Mouse (Mus musculus) liver, embryonic 11.5 days (tissue): ENCODE results near the gene Bnc2. TPM values are rescaled to one million over a fixed set of nuclear protein-coding genes. Genes with fewer than 3 reads are reported as not detected.

Experiments used
- ATAC-seq: fragments of 200-750 bp; cut with Nextera tagmentation; replicated peaks from 2 replicates; pipeline ENCODE4 v1.8.0; 2017; ENCODE audit warnings: moderate number of reproducible peaks, mild to moderate bottlenecking, moderate TSS enrichment, moderate library complexity; ENCODE audit not compliant: low FRiP score
- DNase-seq: peaks from one replicate; pipeline ENCODE4 v3.0.0-alpha.2; 2017; ENCODE audit warnings: low spot score
- H3K27ac ChIP-seq: fragments of 300-500 bp; sonication (generic); 2 replicates; pipeline ENCODE4 v1.5.1; 2014; ENCODE audit warnings: mild to moderate bottlenecking, low read depth, low read length, control low read depth
- H3K27me3 ChIP-seq: fragments of 300-500 bp; sonication (generic); replicated peaks from 2 replicates; pipeline ENCODE4 v1.6.1; 2014; ENCODE audit warnings: low read length, mixed read lengths; ENCODE audit not compliant: control insufficient read depth, insufficient read depth
- H3K36me3 ChIP-seq: fragments of 300-500 bp; sonication (generic); 2 replicates; pipeline ENCODE4 v1.6.1; 2014; ENCODE audit warnings: mild to moderate bottlenecking, low read length, moderate library complexity, mixed read lengths; ENCODE audit not compliant: control insufficient read depth, insufficient read depth
- H3K4me1 ChIP-seq: fragments of 300-500 bp; sonication (generic); replicated peaks from 2 replicates; pipeline ENCODE4 v1.6.1; 2014; ENCODE audit warnings: low read length, mixed read lengths; ENCODE audit not compliant: control insufficient read depth, insufficient read depth
- H3K4me2 ChIP-seq: fragments of 300-500 bp; sonication (generic); 2 replicates; pipeline ENCODE4 v1.6.1; 2014; ENCODE audit warnings: mild to moderate bottlenecking, control low read depth, moderate library complexity
- H3K4me3 ChIP-seq: fragments of 300-500 bp; sonication (generic); 2 replicates; pipeline ENCODE4 v1.5.1; 2014; ENCODE audit warnings: low read depth, low read length, control low read depth
- H3K9ac ChIP-seq: fragments of 300-500 bp; sonication (generic); 2 replicates; pipeline ENCODE4 v1.6.1; 2014; ENCODE audit warnings: low read depth, low read length, control low read depth
- H3K9me3 ChIP-seq: fragments of 300-500 bp; sonication (generic); 2 replicates; pipeline ENCODE4 v1.6.1; 2016; ENCODE audit warnings: low read length, inconsistent platforms, mixed read lengths; ENCODE audit not compliant: control insufficient read depth
- WGBS: fragments of 180-500 bp; shearing (Covaris S2); extraction: QIAGEN DNeasy Blood & Tissue Kit; methylation state at CpG from one replicate; pipeline ENCODE4 v1.1.7; 2014; 5-methylcytosine and 5-hydroxymethylcytosine counted together
- polyA plus RNA-seq: library from polyadenylated mRNA; unstranded; fragments of >200 nt; fragmentation: Nextera tagmentation; extraction: Ambion mirVana; gene quantifications from 2 replicates; pipeline ENCODE4 v1.2.1, GENCODE M21; 2014

The Bnc2 gene
- polyA plus RNA-seq, 1 experiment from 2014 or later: 7.0 TPM

GRCm38 (mm10) chr4:84317421-84317820, 357.7 kb downstream of the Bnc2 start:
- Histone ChIP-seq H3K36me3 (no peaks in the 10 kb centered on the region), H3K4me3 (no peak overlapping the region), H3K4me2 (no peak overlapping the region), H3K9me3 (no peaks in the 10 kb centered on the region), H3K4me1 (no peaks in the 10 kb centered on the region), H3K27ac (no peak overlapping the region), H3K9ac (no peak overlapping the region), H3K27me3 (no peaks in the 10 kb centered on the region)
- no peak for ATAC-seq
- WGBS: 85% methylated on average over 3 of the region's 3 CpGs
- no peak for DNase-seq

DNA sequence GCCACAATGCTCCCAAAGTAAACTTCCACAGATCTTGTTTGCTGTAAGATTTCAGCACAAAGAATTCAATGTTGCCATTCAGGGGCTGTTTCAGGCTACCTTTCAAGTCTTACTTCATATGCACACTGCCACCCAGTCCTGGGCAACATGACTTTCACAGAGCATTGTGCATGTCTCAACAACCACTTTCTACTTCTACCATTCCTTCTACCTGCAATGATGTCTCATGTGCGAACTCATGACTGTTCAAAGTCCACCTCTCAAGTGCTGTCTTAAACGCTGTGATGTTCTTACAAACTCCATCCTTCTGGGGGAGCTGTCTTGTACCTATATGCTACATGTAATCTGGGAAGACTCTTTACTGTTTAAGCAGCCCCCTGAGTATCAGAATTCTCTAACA, 363.7 kb downstream of the Bnc2 start:
- H3K4me1 ChIP-seq: peaks cover 4% of the 10 kb centered on the region; the same call in 1 of the 2 replicates
- no peak overlapping the region for H3K9ac ChIP-seq
- H3K4me2 ChIP-seq: no peak overlapping the region
- no peak for DNase-seq
- no peak for ATAC-seq
- WGBS: 72% methylated on average over 2 of the region's 2 CpGs
- no peaks in the 10 kb centered on the region for H3K9me3 ChIP-seq
- H3K4me3 ChIP-seq: no peak overlapping the region
- H3K27me3 ChIP-seq: no peaks in the 10 kb centered on the region
- H3K36me3 ChIP-seq: no peaks in the 10 kb centered on the region
- H3K27ac ChIP-seq: no peak overlapping the region

DNA sequence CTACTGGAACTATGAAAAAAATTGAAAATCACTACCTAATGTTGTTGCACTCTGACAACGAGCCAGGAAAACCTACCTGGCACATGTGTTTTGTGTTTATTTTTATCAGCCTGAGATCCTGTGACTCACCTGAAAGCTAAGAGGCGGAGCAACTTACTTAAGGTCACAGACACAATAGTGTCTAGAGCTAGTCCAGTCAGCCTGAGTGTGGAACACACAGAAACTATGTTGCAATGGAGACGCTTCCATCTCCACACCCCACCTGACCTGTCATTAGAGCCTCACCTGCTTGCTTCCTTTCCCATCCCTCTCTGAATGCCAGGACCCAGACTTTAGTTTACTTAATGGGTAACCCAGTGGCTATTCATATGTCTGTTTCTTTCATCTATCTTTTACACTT, 364.2 kb downstream of the Bnc2 start:
- no peak overlapping the region for H3K27ac ChIP-seq
- WGBS: 77% methylated on average over 3 of the region's 3 CpGs
- no peak overlapping the region for H3K4me2 ChIP-seq
- H3K27me3 ChIP-seq: no peaks in the 10 kb centered on the region
- DNase-seq (no peak), ATAC-seq (no peak)
- no peaks in the 10 kb centered on the region for H3K9me3 ChIP-seq
- H3K4me3 ChIP-seq: no peak overlapping the region
- H3K9ac ChIP-seq: no peak overlapping the region
- H3K36me3 ChIP-seq: no peaks in the 10 kb centered on the region
- H3K4me1 ChIP-seq: peaks cover 4% of the 10 kb centered on the region; the same call in 1 of the 2 replicates

GRCm38 (mm10) chr4:84308226-84308862, 366.7 kb downstream of the Bnc2 start:
- no peak overlapping the region for H3K4me2 ChIP-seq
- no peak overlapping the region for H3K9ac ChIP-seq
- no peaks in the 10 kb centered on the region for H3K27me3 ChIP-seq
- 24% methylated on average over 4 of the region's 4 CpGs for WGBS
- H3K9me3 ChIP-seq: no peaks in the 10 kb centered on the region
- no peaks in the 10 kb centered on the region for H3K36me3 ChIP-seq
- H3K4me3 ChIP-seq: no peak overlapping the region
- no peak for ATAC-seq
- peaks cover 4% of the 10 kb centered on the region; the same call in 1 of the 2 replicates for H3K4me1 ChIP-seq
- DNase-seq: no peak
- no peak overlapping the region for H3K27ac ChIP-seq

DNA sequence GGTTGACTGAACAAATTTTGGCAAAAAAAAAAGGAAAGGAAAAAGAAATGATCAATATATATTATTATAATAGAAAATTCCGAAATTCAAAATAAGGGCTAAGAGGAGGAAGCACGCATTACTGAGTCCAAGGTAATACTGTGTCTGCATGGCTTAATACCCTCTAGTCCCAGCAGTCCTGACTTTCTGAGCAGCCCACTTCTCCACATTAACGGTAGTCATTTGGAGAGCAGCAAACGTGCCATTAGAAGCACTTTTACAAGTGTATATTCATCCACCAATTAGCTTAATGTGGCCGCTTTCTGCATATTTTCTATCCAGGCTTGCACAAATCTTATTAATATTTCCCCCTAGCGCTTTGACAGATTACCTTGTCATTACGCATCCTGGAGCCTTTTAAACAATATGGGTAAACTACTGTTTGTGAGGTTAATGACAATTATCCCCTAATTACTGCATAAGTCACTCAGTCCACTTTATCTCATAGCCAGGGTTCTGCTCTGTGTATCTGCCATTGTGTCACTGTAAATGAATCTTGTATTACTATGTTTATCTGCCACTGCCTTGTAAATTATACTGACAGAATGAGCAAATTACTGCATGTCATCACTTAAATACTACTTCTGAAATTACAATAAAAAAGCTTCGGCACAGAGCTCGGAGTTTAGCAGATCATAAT, 368.0 kb downstream of the Bnc2 start:
- Histone ChIP-seq H3K9ac (no peak overlapping the region), H3K27me3 (no peaks in the 10 kb centered on the region), H3K4me1 (peaks cover 4% of the 10 kb centered on the region; the same call in 1 of the 2 replicates), H3K4me3 (no peak overlapping the region), H3K36me3 (no peaks in the 10 kb centered on the region), H3K27ac (no peak overlapping the region), H3K4me2 (no peak overlapping the region), H3K9me3 (no peaks in the 10 kb centered on the region)
- ATAC-seq (no peak), DNase-seq (no peak)
- WGBS: 81% methylated on average over 9 of the region's 9 CpGs

- Histone ChIP-seq H3K27ac (no peak overlapping the region), H3K27me3 (no peaks in the 10 kb centered on the region), H3K4me2 (no peak overlapping the region), H3K9ac (no peak overlapping the region), H3K4me1 (no peaks in the 10 kb centered on the region), H3K9me3 (no peaks in the 10 kb centered on the region), H3K4me3 (no peak overlapping the region), H3K36me3 (no peaks in the 10 kb centered on the region)
- DNase-seq: no peak
- WGBS: 77% methylated on average over 3 of the region's 3 CpGs
- no peak for ATAC-seq
Observed at GRCm38 (mm10) chr4:84302949-84303348, 372.1 kb downstream of the Bnc2 start.

- H3K9ac ChIP-seq: no peak overlapping the region
- no peak for ATAC-seq
- H3K9me3 ChIP-seq: no peaks in the 10 kb centered on the region
- WGBS: 85% methylated on average over 5 of the region's 5 CpGs
- no peaks in the 10 kb centered on the region for H3K4me1 ChIP-seq
- DNase-seq: no peak
- H3K27me3 ChIP-seq: no peaks in the 10 kb centered on the region
- no peak overlapping the region for H3K4me2 ChIP-seq
- no peak overlapping the region for H3K27ac ChIP-seq
- no peaks in the 10 kb centered on the region for H3K36me3 ChIP-seq
- no peak overlapping the region for H3K4me3 ChIP-seq
Observed at GRCm38 (mm10) chr4:84285153-84285552, 389.9 kb downstream of the Bnc2 start.

DNA sequence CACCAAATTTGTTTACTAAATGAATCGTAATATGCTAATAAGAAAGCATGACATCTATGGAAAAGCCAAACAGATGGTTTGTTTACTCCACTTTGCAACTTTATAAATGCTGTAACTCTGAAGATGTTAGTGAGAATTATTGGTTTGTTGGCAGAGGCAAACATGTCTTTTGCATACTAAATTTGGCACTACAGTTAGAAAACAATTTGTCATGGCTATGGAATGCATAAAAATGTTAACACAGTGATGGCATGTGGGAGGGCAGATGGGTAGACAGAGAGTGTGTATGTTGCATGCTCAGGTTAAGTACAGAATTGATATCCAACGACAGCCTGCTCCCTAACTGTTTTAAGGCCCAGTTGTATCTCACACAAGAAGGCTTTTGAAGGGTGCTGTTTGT, 392.4 kb downstream of the Bnc2 start:
- DNase-seq (no peak), ATAC-seq (no peak)
- Histone ChIP-seq H3K36me3 (no peaks in the 10 kb centered on the region), H3K27ac (no peak overlapping the region), H3K9me3 (no peaks in the 10 kb centered on the region), H3K4me1 (no peaks in the 10 kb centered on the region), H3K4me2 (no peak overlapping the region), H3K9ac (no peak overlapping the region), H3K4me3 (no peak overlapping the region), H3K27me3 (no peaks in the 10 kb centered on the region)
- WGBS: 68% methylated on average over 2 of the region's 2 CpGs

- no peak overlapping the region for H3K9ac ChIP-seq
- H3K9me3 ChIP-seq: no peaks in the 10 kb centered on the region
- H3K27ac ChIP-seq: no peak overlapping the region
- no peaks in the 10 kb centered on the region for H3K36me3 ChIP-seq
- 67% methylated on average over 6 of the region's 6 CpGs for WGBS
- H3K4me2 ChIP-seq: no peak overlapping the region
- H3K27me3 ChIP-seq: no peaks in the 10 kb centered on the region
- ATAC-seq: no peak
- no peaks in the 10 kb centered on the region for H3K4me1 ChIP-seq
- no peak overlapping the region for H3K4me3 ChIP-seq
- DNase-seq: no peak
Observed at GRCm38 (mm10) chr4:84278156-84278555, 396.9 kb downstream of the Bnc2 start.
